Mouse (Mus musculus) forebrain, embryonic 14.5 days (tissue): ENCODE data around the gene Lrrc28. TPM values are rescaled to one million over a fixed set of nuclear protein-coding genes. Genes with fewer than 3 reads are reported as not detected.
A peak's percentile ranks its signal among the peaks of the same experiment; 100 is the strongest.

Experiments
- ATAC-seq: fragments of 200-750 bp; cut with Nextera tagmentation; 2 replicates; pipeline ENCODE4 v1.8.0; 2017; ENCODE audit warnings: mild to moderate bottlenecking, moderate library complexity
- DNase-seq: peaks from one replicate; pipeline ENCODE4 v3.0.0-alpha.2; 2015; ENCODE audit warnings: low spot score
- H3K27ac ChIP-seq: fragments of 300-500 bp; sonication (generic); 2 replicates; pipeline ENCODE4 v1.5.1; 2014; ENCODE audit warnings: low read depth, mild to moderate bottlenecking, control low read depth, low read length, moderate library complexity
- H3K27me3 ChIP-seq: fragments of 300-500 bp; sonication (generic); replicated peaks from 2 replicates; pipeline ENCODE4 v1.6.1; 2014; ENCODE audit warnings: low read length, control low read depth, mixed read lengths; ENCODE audit not compliant: control insufficient read depth, insufficient read depth
- H3K36me3 ChIP-seq: fragments of 300-500 bp; sonication (generic); 2 replicates; pipeline ENCODE4 v1.6.1; 2014; ENCODE audit warnings: low read length, control low read depth; ENCODE audit not compliant: control insufficient read depth, insufficient read depth
- H3K4me1 ChIP-seq: fragments of 300-500 bp; sonication (generic); 2 replicates; pipeline ENCODE4 v1.6.1; 2014; ENCODE audit warnings: antibody characterized with exemption, low read length, control low read depth; ENCODE audit not compliant: control insufficient read depth, insufficient read depth
- H3K4me2 ChIP-seq: fragments of 300-500 bp; sonication (generic); 2 replicates; pipeline ENCODE4 v1.6.1; 2014; ENCODE audit warnings: mild to moderate bottlenecking, control low read depth, low read length
- H3K4me3 ChIP-seq: fragments of 300-500 bp; sonication (generic); 2 replicates; pipeline ENCODE4 v1.5.1; 2014; ENCODE audit warnings: low read depth, low read length, control low read depth
- H3K9ac ChIP-seq: fragments of 300-500 bp; sonication (generic); 2 replicates; pipeline ENCODE4 v1.6.1; 2014; ENCODE audit warnings: mild to moderate bottlenecking, low read length, control low read depth, moderate library complexity
- H3K9me3 ChIP-seq: fragments of 300-500 bp; sonication (generic); replicated peaks from 2 replicates; pipeline ENCODE4 v1.6.1; 2016; ENCODE audit warnings: low read length, control low read depth, mixed read lengths; ENCODE audit not compliant: control insufficient read depth
- WGBS: fragments of 180-500 bp; shearing (Covaris S2); extraction: QIAGEN DNeasy Blood & Tissue Kit; methylation state at CpG from one replicate; pipeline ENCODE4 v1.1.7; 2014; 5-methylcytosine and 5-hydroxymethylcytosine counted together
- polyA plus RNA-seq: library from polyadenylated mRNA; unstranded; fragments of >200 nt; fragmentation: Nextera tagmentation; extraction: Ambion mirVana; gene quantifications from 2 replicates; pipeline ENCODE4 v1.2.1, GENCODE M21; 2014

Gene Lrrc28
- polyA plus RNA-seq, 1 experiment from 2014 or later = 40.5 TPM

- DNase-seq (no peak), ATAC-seq (no peak)
- Histone ChIP-seq H3K27me3 (no peaks in the 10 kb centered on the region), H3K9ac (no peak overlapping the region), H3K9me3 (no peaks in the 10 kb centered on the region), H3K36me3 (no peaks in the 10 kb centered on the region), H3K27ac (no peak overlapping the region), H3K4me1 (0 out of 2 replicates have a peak, but pooled peaks cover 2% of the 10 kb centered on the region), H3K4me2 (no peak overlapping the region), H3K4me3 (no peak overlapping the region)
- WGBS = 73% methylated on average over 5 of the region's 5 CpGs
Observed at GRCm38 (mm10) chr7:67652211-67652610, 7.1 kb upstream of the Lrrc28 start.

- H3K4me1 ChIP-seq = peaks cover 13% of the 10 kb centered on the region; the same call in 1 of the 2 replicates
- WGBS = 72% methylated on average over 4 of the region's 4 CpGs
- H3K27ac ChIP-seq = no peak overlapping the region
- ATAC-seq (no peak), DNase-seq (no peak)
- H3K36me3 ChIP-seq = no peaks in the 10 kb centered on the region
- H3K4me2 ChIP-seq = peak overlapping the region; percentile 44
- no peaks in the 10 kb centered on the region for H3K27me3 ChIP-seq
- no peaks in the 10 kb centered on the region for H3K9me3 ChIP-seq
- H3K4me3 ChIP-seq = peak overlapping the region; percentile 34; the same call in 1 of the 2 replicates
- H3K9ac ChIP-seq = no peak overlapping the region; the same call in 1 of the 2 replicates
Observed at GRCm38 (mm10) chr7:67648376-67648775, 3.3 kb upstream of the Lrrc28 start.

- ATAC-seq = no peak
- no peaks in the 10 kb centered on the region for H3K9me3 ChIP-seq
- peak within 1 kb of the TSS; percentile 87 for H3K9ac ChIP-seq
- H3K4me1 ChIP-seq = peaks cover 13% of the 10 kb centered on the region; the same call in 1 of the 2 replicates
- H3K27me3 ChIP-seq = no peaks in the 10 kb centered on the region
- no peak within 1 kb of the TSS for H3K27ac ChIP-seq
- peak within 1 kb of the TSS; percentile 76 for H3K4me3 ChIP-seq
- H3K36me3 ChIP-seq = no peaks in the 10 kb centered on the region
- H3K4me2 ChIP-seq = peak within 1 kb of the TSS; percentile 68
- WGBS = 2% methylated on average over 5 of the region's 5 CpGs
- DNase-seq = peak; percentile 79
Observed at GRCm38 (mm10) chr7:67647277-67647676, 2.2 kb upstream of the Lrrc28 start, which contains the start of gene Ttc23. Gene Ttc23 (plus strand): TSS chr7:67647410.

- no peak for DNase-seq
- no peaks in the 10 kb centered on the region for H3K36me3 ChIP-seq
- 2% methylated on average over 6 of the region's 6 CpGs for WGBS
- H3K27me3 ChIP-seq = no peaks in the 10 kb centered on the region
- peak overlapping the region; percentile 87 for H3K9ac ChIP-seq
- peak overlapping the region; percentile 90; the same call in 1 of the 2 replicates for H3K27ac ChIP-seq
- H3K4me3 ChIP-seq = peak overlapping the region; percentile 76
- H3K4me1 ChIP-seq = peaks cover 13% of the 10 kb centered on the region; the same call in 1 of the 2 replicates
- no peak for ATAC-seq
- H3K9me3 ChIP-seq = no peaks in the 10 kb centered on the region
- H3K4me2 ChIP-seq = peak overlapping the region; percentile 68
Observed at GRCm38 (mm10) chr7:67646131-67646530, 1.1 kb upstream of the Lrrc28 start.

- Histone ChIP-seq H3K4me2 (peak overlapping the region; percentile 68), H3K27me3 (no peaks in the 10 kb centered on the region), H3K4me1 (peaks cover 13% of the 10 kb centered on the region; the same call in 1 of the 2 replicates), H3K36me3 (peaks cover 3% of the 10 kb centered on the region), H3K4me3 (peak overlapping the region; percentile 76), H3K27ac (peak overlapping the region; percentile 90), H3K9me3 (no peaks in the 10 kb centered on the region), H3K9ac (peak overlapping the region; percentile 87)
- WGBS = under 1% methylated on average over 15 of the region's 15 CpGs
- ATAC-seq (no peak), DNase-seq (no peak)
Observed at GRCm38 (mm10) chr7:67645681-67646014, 580 bp upstream of the Lrrc28 start.

- H3K27ac ChIP-seq = no peak overlapping the region
- peaks cover 11% of the 10 kb centered on the region; the same call in 1 of the 2 replicates for H3K4me1 ChIP-seq
- H3K36me3 ChIP-seq = peaks cover 7% of the 10 kb centered on the region
- H3K9me3 ChIP-seq = no peaks in the 10 kb centered on the region
- ATAC-seq = no peak
- no peaks in the 10 kb centered on the region for H3K27me3 ChIP-seq
- peak overlapping the region; percentile 76 for H3K4me3 ChIP-seq
- peak overlapping the region; percentile 80 for H3K9ac ChIP-seq
- 38% methylated on average over 8 of the region's 8 CpGs for WGBS
- no peak for DNase-seq
- H3K4me2 ChIP-seq = peak overlapping the region; percentile 58
Observed at GRCm38 (mm10) chr7:67644291-67644690, 777 bp downstream of the Lrrc28 start.

- H3K27ac ChIP-seq = no peak overlapping the region
Observed at GRCm38 (mm10) chr7:67642955-67643354, 2.1 kb downstream of the Lrrc28 start.

GRCm38 (mm10) chr7:67639006-67639405 lies 6.1 kb downstream of the Lrrc28 start:
- H3K9me3 ChIP-seq = no peaks in the 10 kb centered on the region
- no peak overlapping the region for H3K4me2 ChIP-seq
- ATAC-seq (no peak), DNase-seq (no peak)
- H3K27me3 ChIP-seq = no peaks in the 10 kb centered on the region
- peaks cover under 1% of the 10 kb centered on the region; the same call in 1 of the 2 replicates for H3K4me1 ChIP-seq
- no peak overlapping the region for H3K9ac ChIP-seq
- 59% methylated on average over 3 of the region's 3 CpGs for WGBS
- peaks cover 13% of the 10 kb centered on the region for H3K36me3 ChIP-seq
- H3K4me3 ChIP-seq = no peak overlapping the region
- H3K27ac ChIP-seq = no peak overlapping the region

More at GRCm38 (mm10) chr7:67642955-67643354, 2.1 kb downstream of the Lrrc28 start:
- 91% methylated on average over 9 of the region's 9 CpGs for WGBS
- peaks cover 11% of the 10 kb centered on the region; the same call in 1 of the 2 replicates for H3K4me1 ChIP-seq
- H3K4me3 ChIP-seq = no peak overlapping the region
- no peak overlapping the region for H3K4me2 ChIP-seq
- no peaks in the 10 kb centered on the region for H3K27me3 ChIP-seq
- H3K36me3 ChIP-seq = peaks cover 7% of the 10 kb centered on the region
- no peak for ATAC-seq
- DNase-seq = no peak
- H3K9ac ChIP-seq = no peak overlapping the region
- H3K9me3 ChIP-seq = no peaks in the 10 kb centered on the region

- H3K27ac ChIP-seq = no peak overlapping the region
- 62% methylated on average over 2 of the region's 2 CpGs for WGBS
- H3K27me3 ChIP-seq = no peaks in the 10 kb centered on the region
- H3K36me3 ChIP-seq = peaks cover 13% of the 10 kb centered on the region
- H3K9ac ChIP-seq = no peak overlapping the region
- no peaks in the 10 kb centered on the region for H3K9me3 ChIP-seq
- no peak overlapping the region for H3K4me2 ChIP-seq
- H3K4me1 ChIP-seq = no peaks in the 10 kb centered on the region
- no peak for DNase-seq
- ATAC-seq = no peak
- no peak overlapping the region for H3K4me3 ChIP-seq
Observed at GRCm38 (mm10) chr7:67636161-67636560, 8.9 kb downstream of the Lrrc28 start.
